Mouse (Mus musculus) activated CD4-positive, CD25-positive, alpha-beta regulatory T cell, adult 4 months (primary cell): ENCODE data around the gene Mad1l1. TPM values are rescaled to one million over a fixed set of nuclear protein-coding genes. Genes with fewer than 3 reads are reported as not detected.

ENCODE experiments used
- ATAC-seq: one replicate; pipeline ENCODE4 v1.8.0; 2017
- polyA plus RNA-seq, 2 experiments: library from polyadenylated mRNA; unstranded; fragments of 100-300 nt; shearing (Covaris generic); gene quantifications; one replicate each; pipeline ENCODE4 v1.2.1; 2017

Mad1l1 gene
- polyA plus RNA-seq, 2 experiments from 2014 or later: 19.3 to 23.1 TPM

GRCm38 (mm10) chr5:140258633-140259032, 62.7 kb downstream of the Mad1l1 start:
- ATAC-seq: no peak

GRCm38 (mm10) chr5:140258035-140258434, 63.3 kb downstream of the Mad1l1 start:
- no peak for ATAC-seq

- no peak for ATAC-seq
Measured at GRCm38 (mm10) chr5:140257439-140257838, 63.9 kb downstream of the Mad1l1 start.

GRCm38 (mm10) chr5:140256685-140257084, 64.7 kb downstream of the Mad1l1 start:
- no peak for ATAC-seq

- ATAC-seq: no peak
Measured at GRCm38 (mm10) chr5:140255265-140255664, 66.1 kb downstream of the Mad1l1 start.

GRCm38 (mm10) chr5:140254656-140255055, 66.7 kb downstream of the Mad1l1 start:
- ATAC-seq: no peak

- no peak for ATAC-seq
Measured at GRCm38 (mm10) chr5:140251989-140252388, 69.4 kb downstream of the Mad1l1 start.

- ATAC-seq: no peak
Measured at GRCm38 (mm10) chr5:140250370-140250769, 71.0 kb downstream of the Mad1l1 start.

- no peak for ATAC-seq
Measured at GRCm38 (mm10) chr5:140249359-140250062, 71.8 kb downstream of the Mad1l1 start.

GRCm38 (mm10) chr5:140248101-140248500, 73.3 kb downstream of the Mad1l1 start:
- no peak for ATAC-seq

GRCm38 (mm10) chr5:140240235-140240634, 81.1 kb downstream of the Mad1l1 start:
- no peak for ATAC-seq

- no peak for ATAC-seq
Measured at GRCm38 (mm10) chr5:140238880-140239279, 82.5 kb downstream of the Mad1l1 start.

GRCm38 (mm10) chr5:140230818-140231217, 90.5 kb downstream of the Mad1l1 start:
- no peak for ATAC-seq

GRCm38 (mm10) chr5:140228306-140228705, 93.0 kb downstream of the Mad1l1 start:
- ATAC-seq: no peak

- no peak for ATAC-seq
Measured at GRCm38 (mm10) chr5:140226871-140227270, 94.5 kb downstream of the Mad1l1 start.

GRCm38 (mm10) chr5:140225881-140226280, 95.5 kb downstream of the Mad1l1 start:
- ATAC-seq: no peak

GRCm38 (mm10) chr5:140225103-140225502, 96.2 kb downstream of the Mad1l1 start:
- no peak for ATAC-seq

- no peak for ATAC-seq
Measured at GRCm38 (mm10) chr5:140223070-140224053, 98.0 kb downstream of the Mad1l1 start.

- ATAC-seq: no peak
Measured at GRCm38 (mm10) chr5:140221016-140221650, 100.2 kb downstream of the Mad1l1 start.

GRCm38 (mm10) chr5:140219252-140219651, 102.1 kb downstream of the Mad1l1 start:
- no peak for ATAC-seq

- ATAC-seq: no peak
Measured at GRCm38 (mm10) chr5:140217900-140218299, 103.5 kb downstream of the Mad1l1 start.

GRCm38 (mm10) chr5:140217083-140217482, 104.3 kb downstream of the Mad1l1 start:
- no peak for ATAC-seq

- peak; percentile 76 for ATAC-seq
Measured at GRCm38 (mm10) chr5:140215471-140216087, 105.8 kb downstream of the Mad1l1 start.
